Mouse (Mus musculus) erythroblast, embryonic 14.5 days (primary cell): ENCODE measurements around the gene Rbms2. TPM values are rescaled to one million over a fixed set of nuclear protein-coding genes. Genes with fewer than 3 reads are reported as not detected.

ENCODE experiments used
- H3K27me3 ChIP-seq: 2 replicates; pipeline ENCODE4 v1.6.1; 2012; ENCODE audit warnings: inconsistent platforms; ENCODE audit not compliant: control insufficient read depth
- H3K36me3 ChIP-seq: 2 replicates; pipeline ENCODE4 v1.6.1; 2012; ENCODE audit warnings: mild to moderate bottlenecking, inconsistent platforms; ENCODE audit not compliant: control insufficient read depth
- H3K4me1 ChIP-seq: 2 replicates; pipeline ENCODE4 v1.6.1; 2012; ENCODE audit warnings: inconsistent platforms; ENCODE audit not compliant: control insufficient read depth
- H3K4me3 ChIP-seq: replicated peaks from 2 replicates; pipeline ENCODE3; 2012; ENCODE audit warnings: moderate library complexity, mild to moderate bottlenecking, inconsistent platforms
- H3K9me3 ChIP-seq: 2 replicates; pipeline ENCODE4 v1.6.1; 2012; ENCODE audit warnings: low read length, inconsistent platforms, mixed read lengths; ENCODE audit not compliant: control insufficient read depth
- GATA1 ChIP-seq: IDR thresholded peaks from 2 replicates; pipeline ENCODE4 v1.6.1; 2012; ENCODE audit warnings: low read length, inconsistent platforms, mixed read lengths
- TAL1 ChIP-seq: IDR thresholded peaks from 3 replicates; pipeline ENCODE4 v1.6.1; 2012; ENCODE audit warnings: low read length, inconsistent platforms, mixed read lengths
- polyA plus RNA-seq: library from polyadenylated mRNA; stranded (reverse); fragments of >175 nt; gene quantifications from 2 replicates; pipeline ENCODE4 v1.2.3, GENCODE M21; 2012

Gene Rbms2
- polyA plus RNA-seq, 1 experiment, result 0.72 TPM

GRCm38 (mm10) chr10:128212871-128213323 lies 32.8 kb upstream of the Rbms2 start:
- H3K9me3 ChIP-seq, result no peaks in the 10 kb centered on the region
- no peak for TF ChIP-seq GATA1
- TF ChIP-seq TAL1, result no peak
- peaks cover 6% of the 10 kb centered on the region; the same call in 1 of the 2 replicates for H3K27me3 ChIP-seq
- H3K36me3 ChIP-seq, result peaks cover 7% of the 10 kb centered on the region
- peaks cover 38% of the 10 kb centered on the region for H3K4me1 ChIP-seq
- H3K4me3 ChIP-seq, result peak overlapping the region; percentile 61

- H3K4me3 ChIP-seq, result peak overlapping the region; percentile 70
- peaks cover 6% of the 10 kb centered on the region; the same call in 1 of the 2 replicates for H3K27me3 ChIP-seq
- no peaks in the 10 kb centered on the region for H3K9me3 ChIP-seq
- H3K4me1 ChIP-seq, result peaks cover 34% of the 10 kb centered on the region
- H3K36me3 ChIP-seq, result peaks cover 9% of the 10 kb centered on the region
- TF ChIP-seq GATA1, result no peak
- TF ChIP-seq TAL1, result no peak
Observed at GRCm38 (mm10) chr10:128212148-128212547, 32.1 kb upstream of the Rbms2 start.

- H3K36me3 ChIP-seq, result peaks cover 13% of the 10 kb centered on the region
- H3K9me3 ChIP-seq, result no peaks in the 10 kb centered on the region
- H3K4me1 ChIP-seq, result peaks cover 34% of the 10 kb centered on the region
- TF ChIP-seq TAL1 (no peak), GATA1 (no peak)
- H3K27me3 ChIP-seq, result peaks cover 6% of the 10 kb centered on the region; the same call in 1 of the 2 replicates
- peak within 1 kb of the TSS; percentile 70 for H3K4me3 ChIP-seq
Observed at GRCm38 (mm10) chr10:128211390-128212108, 31.5 kb upstream of the Rbms2 start, which contains the start of gene Spryd4. Gene Spryd4, minus strand, starts transcription at chr10:128211807.

GRCm38 (mm10) chr10:128210954-128211353 lies 30.9 kb upstream of the Rbms2 start:
- Histone ChIP-seq H3K4me1 (peaks cover 34% of the 10 kb centered on the region), H3K4me3 (peak overlapping the region; percentile 70), H3K27me3 (peaks cover 6% of the 10 kb centered on the region; the same call in 1 of the 2 replicates), H3K36me3 (peaks cover 15% of the 10 kb centered on the region), H3K9me3 (no peaks in the 10 kb centered on the region)
- no peak for TF ChIP-seq TAL1
- no peak for TF ChIP-seq GATA1

- Histone ChIP-seq H3K27me3 (peaks cover 6% of the 10 kb centered on the region; the same call in 1 of the 2 replicates), H3K4me1 (peaks cover 34% of the 10 kb centered on the region), H3K9me3 (no peaks in the 10 kb centered on the region), H3K4me3 (no peak overlapping the region), H3K36me3 (peaks cover 15% of the 10 kb centered on the region)
- TF ChIP-seq GATA1 (no peak), TAL1 (no peak)
Observed at GRCm38 (mm10) chr10:128210131-128210530, 30.0 kb upstream of the Rbms2 start.

- peaks cover 34% of the 10 kb centered on the region for H3K4me1 ChIP-seq
- TF ChIP-seq GATA1 (no peak), TAL1 (no peak)
- H3K36me3 ChIP-seq, result peaks cover 15% of the 10 kb centered on the region
- H3K9me3 ChIP-seq, result no peaks in the 10 kb centered on the region
- H3K27me3 ChIP-seq, result peaks cover 6% of the 10 kb centered on the region; the same call in 1 of the 2 replicates
- H3K4me3 ChIP-seq, result no peak overlapping the region
Observed at GRCm38 (mm10) chr10:128209311-128210009, 29.4 kb upstream of the Rbms2 start.

GRCm38 (mm10) chr10:128208326-128208725 lies 28.2 kb upstream of the Rbms2 start:
- H3K4me1 ChIP-seq, result peaks cover 31% of the 10 kb centered on the region
- H3K4me3 ChIP-seq, result no peak overlapping the region
- peaks cover 15% of the 10 kb centered on the region for H3K36me3 ChIP-seq
- TF ChIP-seq GATA1, result no peak
- TF ChIP-seq TAL1, result no peak
- H3K27me3 ChIP-seq, result peaks cover 4% of the 10 kb centered on the region; the same call in 1 of the 2 replicates
- H3K9me3 ChIP-seq, result no peaks in the 10 kb centered on the region

- Histone ChIP-seq H3K9me3 (no peaks in the 10 kb centered on the region), H3K36me3 (peaks cover 15% of the 10 kb centered on the region), H3K27me3 (peaks cover 2% of the 10 kb centered on the region), H3K4me1 (peaks cover under 1% of the 10 kb centered on the region; the same call in 1 of the 2 replicates), H3K4me3 (no peak overlapping the region)
- TF ChIP-seq TAL1 (no peak), GATA1 (no peak)
Observed at GRCm38 (mm10) chr10:128204941-128205340, 24.8 kb upstream of the Rbms2 start.

- no peaks in the 10 kb centered on the region for H3K4me1 ChIP-seq
- no peak for TF ChIP-seq TAL1
- TF ChIP-seq GATA1, result no peak
Observed at GRCm38 (mm10) chr10:128201856-128202255, 21.8 kb upstream of the Rbms2 start.

More at GRCm38 (mm10) chr10:128201856-128202255, 21.8 kb upstream of the Rbms2 start:
- H3K4me3 ChIP-seq, result no peak overlapping the region
- peaks cover 16% of the 10 kb centered on the region for H3K27me3 ChIP-seq
- H3K9me3 ChIP-seq, result no peaks in the 10 kb centered on the region
- peaks cover 5% of the 10 kb centered on the region for H3K36me3 ChIP-seq
